In genomic region chr1:192851640-192852039, GRCm38 (mm10) we compare ENCODE assay signal across 9 mouse cellular contexts. TPM values are rescaled to one million over a fixed set of nuclear protein-coding genes. Genes with fewer than 3 reads are reported as not detected.
DNase-seq lines count a peak whose midpoint lies in the region; ATAC-seq and TF ChIP-seq lines count a peak whose summit lies in the region.
"Had no signal": no experiment of that assay in that cellular context is flagged by ENCODE, and none has a peak within 500 bp of the region (broad histone marks: within the 10 kb centered on the region; RNA-seq: fewer than 3 reads in every experiment).

No protein-coding gene starts in this region.

- TF ChIP-seq CTCF in forebrain, postnatal 0 days (IDR thresholded peaks at IDR 0.05; ENCODE audit: low read depth), result no peak

- H3K9ac ChIP-seq in forebrain, postnatal 0 days, result peak overlapping the region; percentile 6
- H3K9ac ChIP-seq in limb, embryonic 11.5 days (ENCODE audit: low read length), result peak overlapping the region; percentile 27; the same call in 1 of the 2 replicates

- WGBS in forebrain, postnatal 0 days, result 4% methylated on average over 6 of the region's 6 CpGs
- WGBS in limb, embryonic 11.5 days, result 6% methylated on average over 6 of the region's 6 CpGs

- peak overlapping the region; percentile 54; the same call in 1 of the 2 replicates for H3K27ac ChIP-seq in forebrain, postnatal 0 days (ENCODE audit: low read depth, low read length)
- H3K27ac ChIP-seq in limb, embryonic 11.5 days (replicated peaks; ENCODE audit: low read depth, low read length), result peak overlapping the region; percentile 45; the same call in 1 of the 2 replicates

- peaks cover 35% of the 10 kb centered on the region for H3K4me1 ChIP-seq in forebrain, postnatal 0 days (ENCODE audit: insufficient read depth)
- H3K4me1 ChIP-seq in limb, embryonic 11.5 days (ENCODE audit: control insufficient read depth, insufficient read depth, low read length), result peaks cover 42% of the 10 kb centered on the region

- H3K4me3 ChIP-seq in forebrain, postnatal 0 days (ENCODE audit: low read depth, low read length), result peak overlapping the region; percentile 11; the same call in 1 of the 2 replicates
- peak overlapping the region; percentile 15; the same call in 1 of the 2 replicates for H3K4me3 ChIP-seq in limb, embryonic 11.5 days (ENCODE audit: low read depth, low read length)

- H3K27me3 ChIP-seq in forebrain, postnatal 0 days (ENCODE audit: insufficient read depth, low read length), result no peaks in the 10 kb centered on the region
- no peaks in the 10 kb centered on the region for H3K27me3 ChIP-seq in limb, embryonic 11.5 days (ENCODE audit: control insufficient read depth, insufficient read depth, low read length)

- peak; percentile 63 for ATAC-seq in forebrain, postnatal 0 days
- ATAC-seq in limb, embryonic 11.5 days (ENCODE audit: insufficient number of reproducible peaks, low FRiP score, low TSS enrichment, low read depth), result 0 out of 2 replicates have a peak, but pooled peaks have one; percentile 1

- H3K9me3 ChIP-seq in forebrain, postnatal 0 days (ENCODE audit: low read length), result no peaks in the 10 kb centered on the region
- no peaks in the 10 kb centered on the region for H3K9me3 ChIP-seq in limb, embryonic 11.5 days (ENCODE audit: control insufficient read depth, low read length)

- DNase-seq in layer of hippocampus, adult 11-12 months (ENCODE audit: low spot score), result peak; percentile 17
- no peak for DNase-seq in layer of hippocampus, postnatal 25 days (ENCODE audit: extremely low spot score in 1 of 2, low spot score in 1 of 2)
- DNase-seq in forebrain, postnatal 0 days, result peak; percentile 63
- peak; percentile 76 for DNase-seq in heart, postnatal 4 days
- DNase-seq in limb, embryonic 11.5 days (ENCODE audit: low spot score), result no peak
- DNase-seq in skeletal muscle tissue, adult 2 months (ENCODE audit: low read depth, low spot score), result peak; percentile 69
- no peak for DNase-seq in spleen, postnatal 4 days (ENCODE audit: low spot score in 2 of 2)
- no peak for DNase-seq in retina, postnatal 1 day

- H3K4me2 ChIP-seq in forebrain, postnatal 0 days (ENCODE audit: low read depth), result peak overlapping the region; percentile 90
- peak overlapping the region; percentile 84 for H3K4me2 ChIP-seq in limb, embryonic 11.5 days (ENCODE audit: low read depth, severe bottlenecking)

- H3K36me3 ChIP-seq in forebrain, postnatal 0 days (ENCODE audit: insufficient read depth), result peaks cover 34% of the 10 kb centered on the region
- H3K36me3 ChIP-seq in limb, embryonic 11.5 days (ENCODE audit: control insufficient read depth, insufficient read depth, low read length), result peaks cover 23% of the 10 kb centered on the region

RNA-seq across cellular contexts. Expression of gene Sertad4, which starts 3.9 kb away (rescaled TPM):
- total RNA-seq in layer of hippocampus, postnatal 25 days (2021), result 10 to 100 TPM; 14.5 to 19.5 TPM
- total RNA-seq in forebrain, postnatal 0 days (2014; rRNA removed), result 10.7 and 14.2 TPM in 2 replicates
- polyA plus RNA-seq in forebrain, postnatal 0 days (2015; fragmentation: Nextera tagmentation; extraction: Ambion mirVana), result 24.6 and 30.4 TPM in 2 replicates
- 10 to 100 TPM; 14.9 to 16.7 TPM for total RNA-seq in heart, postnatal 4 days (2021)
- polyA plus RNA-seq in limb, embryonic 11.5 days (2014; fragmentation: Nextera tagmentation; extraction: Ambion mirVana), result 71.9 and 73.6 TPM in 2 replicates
- total RNA-seq: CH12.LX had no signal

Comparison
In these comparisons a context has a peak if more than half of its experiments do, and no peak if none do; other contexts are left out.
1. DNase-seq: peak in layer of hippocampus, adult 11-12 months (single experiment), forebrain, postnatal 0 days (single experiment), heart, postnatal 4 days (single experiment) and skeletal muscle tissue, adult 2 months (single experiment); none in layer of hippocampus, postnatal 25 days (0 of 2), limb, embryonic 11.5 days (single experiment), spleen, postnatal 4 days (0 of 2) and retina, postnatal 1 day (single experiment).